Mouse (Mus musculus) kidney, postnatal 14 days (tissue): ENCODE results near the gene Mtmr12.

ENCODE experiments used
- DNase-seq: peaks from one replicate; pipeline ENCODE4 v3.0.0; 2022; ENCODE audit warnings: mixed read lengths

The Mtmr12 gene

GRCm38 (mm10) chr15:12284794-12285534, 80.1 kb downstream of the Mtmr12 start:
- DNase-seq: no peak

GRCm38 (mm10) chr15:12285535-12285809, 80.6 kb downstream of the Mtmr12 start:
- no peak for DNase-seq

GRCm38 (mm10) chr15:12290330-12290729, 85.5 kb downstream of the Mtmr12 start:
- DNase-seq: no peak

- DNase-seq: no peak
Observed at GRCm38 (mm10) chr15:12291757-12292156, 86.9 kb downstream of the Mtmr12 start.

GRCm38 (mm10) chr15:12296228-12296627, 91.4 kb downstream of the Mtmr12 start:
- no peak for DNase-seq

- peak; percentile 11 for DNase-seq
Observed at GRCm38 (mm10) chr15:12298231-12298737, 93.5 kb downstream of the Mtmr12 start.

GRCm38 (mm10) chr15:12301771-12302170, 96.9 kb downstream of the Mtmr12 start:
- DNase-seq: no peak

- no peak for DNase-seq
Observed at GRCm38 (mm10) chr15:12306188-12307071, 101.6 kb downstream of the Mtmr12 start.

GRCm38 (mm10) chr15:12307114-12307513, 102.3 kb downstream of the Mtmr12 start:
- DNase-seq: no peak

GRCm38 (mm10) chr15:12308539-12308938, 103.7 kb downstream of the Mtmr12 start:
- no peak for DNase-seq

- DNase-seq: no peak
Observed at GRCm38 (mm10) chr15:12310676-12311075, 105.8 kb downstream of the Mtmr12 start.

GRCm38 (mm10) chr15:12311465-12311864, 106.6 kb downstream of the Mtmr12 start:
- no peak for DNase-seq

- no peak for DNase-seq
Observed at GRCm38 (mm10) chr15:12313255-12313654, 108.4 kb downstream of the Mtmr12 start.

- DNase-seq: no peak
Observed at GRCm38 (mm10) chr15:12314584-12314983, 109.8 kb downstream of the Mtmr12 start.

GRCm38 (mm10) chr15:12315996-12316395, 111.2 kb downstream of the Mtmr12 start:
- no peak for DNase-seq

- DNase-seq: no peak
Observed at GRCm38 (mm10) chr15:12317290-12317689, 112.5 kb downstream of the Mtmr12 start.

- DNase-seq: no peak
Observed at GRCm38 (mm10) chr15:12318451-12318850, 113.6 kb downstream of the Mtmr12 start.

GRCm38 (mm10) chr15:12319889-12320288, 115.1 kb downstream of the Mtmr12 start:
- peak; percentile 24 for DNase-seq

- DNase-seq: no peak
Observed at GRCm38 (mm10) chr15:12320441-12321090, 115.7 kb downstream of the Mtmr12 start.

GRCm38 (mm10) chr15:12321091-12321787, 116.4 kb downstream of the Mtmr12 start, which contains the start of gene Golph3:
Gene Golph3 (plus strand): TSS chr15:12321450.
- DNase-seq: peak; percentile 99

GRCm38 (mm10) chr15:12321788-12322621, 117.2 kb downstream of the Mtmr12 start, which contains the start of gene 1810049J17Rik:
Gene 1810049J17Rik (minus strand): TSS chr15:12321899.
- no peak for DNase-seq
